Mouse (Mus musculus) neural tube, embryonic 13.5 days (tissue): Measurements from ENCODE around the gene Abhd18. TPM values are rescaled to one million over a fixed set of nuclear protein-coding genes. Genes with fewer than 3 reads are reported as not detected.

ENCODE experiments used
- ATAC-seq: fragments of 200-750 bp; cut with Nextera tagmentation; 2 replicates; pipeline ENCODE4 v1.8.0; 2017; ENCODE audit warnings: low read depth, mild to moderate bottlenecking, moderate TSS enrichment, moderate library complexity
- H3K27ac ChIP-seq: fragments of 300-500 bp; sonication (generic); replicated peaks from 2 replicates; pipeline ENCODE4 v1.5.1; 2015; ENCODE audit warnings: moderate library complexity, mild to moderate bottlenecking, inconsistent platforms
- H3K27me3 ChIP-seq: fragments of 300-500 bp; sonication (generic); 2 replicates; pipeline ENCODE4 v1.6.1; 2015; ENCODE audit warnings: mild to moderate bottlenecking, inconsistent platforms
- H3K36me3 ChIP-seq: fragments of 300-500 bp; sonication (generic); 2 replicates; pipeline ENCODE4 v1.6.1; 2015; ENCODE audit warnings: mild to moderate bottlenecking, inconsistent platforms
- H3K4me1 ChIP-seq: fragments of 300-500 bp; sonication (generic); replicated peaks from 2 replicates; pipeline ENCODE4 v1.6.1; 2015; ENCODE audit warnings: inconsistent platforms
- H3K4me2 ChIP-seq: fragments of 300-500 bp; sonication (generic); 2 replicates; pipeline ENCODE4 v1.6.1; 2015; ENCODE audit warnings: inconsistent platforms, mild to moderate bottlenecking, moderate library complexity
- H3K4me3 ChIP-seq: fragments of 300-500 bp; sonication (generic); 2 replicates; pipeline ENCODE4 v1.5.1; 2015; ENCODE audit warnings: mild to moderate bottlenecking, inconsistent platforms
- H3K9ac ChIP-seq: fragments of 300-500 bp; sonication (generic); 2 replicates; pipeline ENCODE4 v1.6.1; 2015; ENCODE audit warnings: moderate library complexity, mild to moderate bottlenecking, inconsistent platforms
- H3K9me3 ChIP-seq: fragments of 300-500 bp; sonication (generic); 2 replicates; pipeline ENCODE4 v1.6.1; 2016; ENCODE audit warnings: inconsistent platforms
- WGBS: fragments of 180-500 bp; shearing (Covaris S2); methylation state at CpG from one replicate; pipeline ENCODE4 v1.1.7; 2015; 5-methylcytosine and 5-hydroxymethylcytosine counted together
- polyA plus RNA-seq: library from polyadenylated mRNA; unstranded; fragments of >200 nt; fragmentation: Nextera tagmentation; extraction: Ambion mirVana; gene quantifications from 2 replicates; pipeline ENCODE4 v1.2.1, GENCODE M21; 2015

Gene Abhd18
- polyA plus RNA-seq, 1 experiment from 2014 or later, result 10.5 TPM

DNA sequence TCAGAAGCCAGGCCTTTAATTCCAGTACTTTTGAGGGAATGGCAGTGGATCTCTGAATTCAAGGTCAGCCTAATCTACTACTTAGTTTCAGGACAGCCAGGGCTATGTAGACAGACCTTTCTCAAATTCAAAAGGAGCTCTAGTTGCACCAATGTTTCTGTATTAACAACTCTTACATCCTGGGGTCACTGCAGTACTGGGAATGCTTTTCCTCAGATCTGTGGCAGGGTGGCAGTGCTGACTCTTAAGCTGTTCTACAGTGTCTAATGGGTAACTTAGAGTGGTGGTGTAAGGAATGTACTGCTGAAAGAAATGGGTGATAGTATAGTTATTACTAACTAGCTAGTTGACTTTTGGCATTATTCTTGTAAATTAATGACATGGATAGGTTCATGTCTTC, 105.8 kb downstream of the Abhd18 start:
- H3K4me3 ChIP-seq, result no peak overlapping the region
- no peaks in the 10 kb centered on the region for H3K9me3 ChIP-seq
- H3K27me3 ChIP-seq, result peaks cover 25% of the 10 kb centered on the region
- H3K4me2 ChIP-seq, result no peak overlapping the region
- peaks cover 13% of the 10 kb centered on the region for H3K4me1 ChIP-seq
- H3K9ac ChIP-seq, result no peak overlapping the region
- no peaks in the 10 kb centered on the region for H3K36me3 ChIP-seq
- no peak for ATAC-seq
- no peak overlapping the region for H3K27ac ChIP-seq

DNA sequence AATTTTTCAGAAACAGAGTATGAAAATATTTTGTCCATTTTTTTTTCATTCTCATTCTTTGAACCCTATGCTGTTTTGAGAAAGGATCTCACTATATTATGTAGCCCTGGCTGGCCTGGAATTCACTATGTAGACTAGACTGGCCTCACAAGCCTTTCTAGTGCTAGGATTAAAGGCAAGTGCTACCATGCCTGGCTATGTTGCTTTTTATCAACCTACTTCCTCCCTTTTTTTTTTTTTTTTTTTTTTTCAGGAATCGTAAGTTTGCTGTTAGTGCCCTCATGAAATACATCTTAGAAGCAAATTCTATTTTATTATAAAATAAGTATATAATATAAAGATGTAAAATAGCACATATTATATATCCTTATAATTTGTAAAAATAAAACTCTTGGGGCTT, 108.0 kb downstream of the Abhd18 start:
- peaks cover 12% of the 10 kb centered on the region for H3K27me3 ChIP-seq
- H3K9ac ChIP-seq, result no peak overlapping the region
- ATAC-seq, result no peak
- H3K9me3 ChIP-seq, result no peaks in the 10 kb centered on the region
- H3K27ac ChIP-seq, result no peak overlapping the region
- H3K36me3 ChIP-seq, result no peaks in the 10 kb centered on the region
- no peak overlapping the region for H3K4me2 ChIP-seq
- WGBS, result 93% methylated on average over 1 of the region's 1 CpGs
- no peak overlapping the region for H3K4me3 ChIP-seq
- peaks cover 13% of the 10 kb centered on the region for H3K4me1 ChIP-seq

DNA sequence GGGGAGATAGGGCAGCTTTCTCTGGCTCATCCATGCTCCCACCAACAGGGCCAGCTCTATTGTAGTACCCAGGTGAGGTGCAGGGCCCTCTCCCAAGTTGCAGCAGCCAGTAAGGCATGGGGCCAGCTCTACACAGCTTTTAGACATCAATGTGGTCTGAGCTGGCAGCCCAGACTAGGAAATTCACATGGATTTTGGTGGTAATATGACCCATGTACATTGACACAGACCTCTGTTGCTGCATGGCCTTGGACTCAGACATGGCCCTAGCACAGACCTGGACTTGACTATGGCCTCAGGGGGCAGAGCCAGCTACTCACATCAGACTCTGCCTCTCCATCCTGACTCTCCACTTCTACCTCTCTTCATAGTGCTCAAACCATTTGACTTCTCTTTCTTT, 112.1 kb downstream of the Abhd18 start:
- no peak for ATAC-seq
- H3K27ac ChIP-seq, result no peak overlapping the region
- no peak overlapping the region for H3K4me3 ChIP-seq
- H3K36me3 ChIP-seq, result no peaks in the 10 kb centered on the region
- H3K4me1 ChIP-seq, result no peaks in the 10 kb centered on the region
- H3K9me3 ChIP-seq, result no peaks in the 10 kb centered on the region
- H3K9ac ChIP-seq, result no peak overlapping the region
- no peaks in the 10 kb centered on the region for H3K27me3 ChIP-seq
- H3K4me2 ChIP-seq, result no peak overlapping the region

DNA sequence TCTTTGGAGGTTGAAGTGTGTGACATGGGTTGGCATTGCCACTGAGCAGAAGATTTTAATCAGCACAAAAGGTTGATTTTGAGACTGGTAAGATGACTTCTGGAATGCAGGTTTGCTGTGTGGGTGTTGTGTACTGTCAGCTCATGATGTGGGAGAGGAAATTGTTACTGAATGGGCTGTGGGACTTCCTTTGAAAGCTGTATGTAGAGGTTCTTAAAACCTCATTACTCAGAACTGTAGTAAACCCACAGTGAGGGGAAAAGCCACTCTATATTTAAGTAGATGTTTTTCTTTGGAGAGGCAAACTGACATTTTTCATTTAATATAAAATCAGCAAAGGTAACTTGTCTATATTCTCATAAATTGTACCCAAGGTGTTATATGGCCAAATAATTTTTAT, 134.0 kb downstream of the Abhd18 start:
- ATAC-seq, result no peak
- Histone ChIP-seq H3K4me3 (no peak overlapping the region), H3K4me2 (no peak overlapping the region), H3K36me3 (no peaks in the 10 kb centered on the region), H3K9me3 (no peaks in the 10 kb centered on the region), H3K27me3 (no peaks in the 10 kb centered on the region), H3K27ac (no peak overlapping the region), H3K4me1 (no peaks in the 10 kb centered on the region), H3K9ac (no peak overlapping the region)

DNA sequence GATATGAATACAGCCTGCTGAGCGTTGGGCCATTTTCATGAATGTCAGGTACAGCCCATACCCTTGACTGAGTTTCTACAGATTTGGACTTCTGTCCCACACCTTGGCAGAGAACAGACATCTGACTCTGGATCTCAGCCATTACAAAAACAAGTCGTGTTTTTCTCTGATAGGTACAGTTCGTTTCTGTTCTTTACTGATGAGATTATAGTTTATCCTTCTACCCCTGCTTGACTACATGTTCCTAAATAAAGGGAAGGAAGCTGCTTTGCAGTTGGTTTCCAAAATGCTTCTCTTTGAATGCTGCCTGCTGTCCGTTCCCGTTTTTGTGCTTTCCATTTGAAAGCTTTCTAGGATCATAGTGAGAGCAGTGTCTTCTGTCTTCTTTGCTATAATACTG, 140.8 kb downstream of the Abhd18 start:
- no peaks in the 10 kb centered on the region for H3K27me3 ChIP-seq
- no peak for ATAC-seq
- WGBS, result 87% methylated on average over 5 of the region's 5 CpGs

More for the DNA sequence above, 140.8 kb downstream of the Abhd18 start:
- Histone ChIP-seq H3K9ac (no peak overlapping the region), H3K36me3 (no peaks in the 10 kb centered on the region), H3K4me3 (no peak overlapping the region), H3K27ac (no peak overlapping the region), H3K4me2 (no peak overlapping the region), H3K9me3 (no peaks in the 10 kb centered on the region), H3K4me1 (no peaks in the 10 kb centered on the region)

Other genes with a start within 250 kb of the Abhd18 start
- gene Slc25a31, start 138.1 kb upstream of the Abhd18 start, polyA plus RNA-seq, result 0.22 and 0.24 TPM in 2 replicates
- 47.8 and 55.3 TPM in 2 replicates for gene Hspa4l, start 102.5 kb upstream of the Abhd18 start, polyA plus RNA-seq
- 14.0 and 17.9 TPM in 2 replicates for gene Plk4, start 47.0 kb upstream of the Abhd18 start, polyA plus RNA-seq
- 11.6 and 11.7 TPM in 2 replicates for gene Mfsd8, start 84 bp upstream of the Abhd18 start, polyA plus RNA-seq
- 0.15 and 0.47 TPM in 2 replicates for gene 1700034I23Rik, start 55.6 kb downstream of the Abhd18 start, polyA plus RNA-seq
- 4.9 and 5.1 TPM in 2 replicates for gene Larp1b, start 102.9 kb downstream of the Abhd18 start, polyA plus RNA-seq
- 33.2 and 36.3 TPM in 2 replicates for gene Pgrmc2, start 236.1 kb downstream of the Abhd18 start, polyA plus RNA-seq